Mouse (Mus musculus) midbrain, embryonic 12.5 days (tissue): Measurements from ENCODE around the gene Mgat5. TPM values are rescaled to one million over a fixed set of nuclear protein-coding genes. Genes with fewer than 3 reads are reported as not detected.

Experiments
- ATAC-seq: fragments of 200-750 bp; cut with Nextera tagmentation; 2 replicates; pipeline ENCODE4 v1.8.0; 2017; ENCODE audit warnings: low read depth, moderate TSS enrichment, moderate library complexity; ENCODE audit not compliant: low FRiP score
- H3K27ac ChIP-seq: fragments of 300-500 bp; sonication (generic); replicated peaks from 2 replicates; pipeline ENCODE4 v1.5.1; 2016; ENCODE audit warnings: mild to moderate bottlenecking
- H3K27me3 ChIP-seq: fragments of 300-500 bp; sonication (generic); 2 replicates; pipeline ENCODE4 v1.6.1; 2016; ENCODE audit warnings: mild to moderate bottlenecking
- H3K36me3 ChIP-seq: fragments of 300-500 bp; sonication (generic); 2 replicates; pipeline ENCODE4 v1.6.1; 2016
- H3K4me1 ChIP-seq: fragments of 300-500 bp; sonication (generic); 2 replicates; pipeline ENCODE4 v1.6.1; 2016
- H3K4me2 ChIP-seq: fragments of 300-500 bp; sonication (generic); replicated peaks from 2 replicates; pipeline ENCODE4 v1.6.1; 2016; ENCODE audit warnings: mild to moderate bottlenecking, moderate library complexity
- H3K4me3 ChIP-seq: fragments of 300-500 bp; sonication (generic); 2 replicates; pipeline ENCODE4 v1.5.1; 2016; ENCODE audit warnings: mild to moderate bottlenecking
- H3K9ac ChIP-seq: fragments of 300-500 bp; sonication (generic); replicated peaks from 2 replicates; pipeline ENCODE4 v1.6.1; 2016; ENCODE audit warnings: mild to moderate bottlenecking, moderate library complexity
- H3K9me3 ChIP-seq: fragments of 300-500 bp; sonication (generic); 2 replicates; pipeline ENCODE4 v1.6.1; 2016; ENCODE audit warnings: mild to moderate bottlenecking
- WGBS: fragments of 180-500 bp; shearing (Covaris S2); methylation state at CpG from one replicate; pipeline ENCODE4 v1.1.7; 2016; 5-methylcytosine and 5-hydroxymethylcytosine counted together
- polyA plus RNA-seq: library from polyadenylated mRNA; unstranded; fragments of >200 nt; fragmentation: Nextera tagmentation; extraction: Ambion mirVana; gene quantifications from 2 replicates; pipeline ENCODE4 v1.2.1, GENCODE M21; 2016

Gene Mgat5
- polyA plus RNA-seq, 1 experiment from 2014 or later = 9.2 TPM

GRCm38 (mm10) chr1:127434829-127435228 is 230.0 kb downstream of the Mgat5 start:
- WGBS = 92% methylated on average over 4 of the region's 4 CpGs
- Histone ChIP-seq H3K27me3 (no peaks in the 10 kb centered on the region), H3K4me2 (no peak overlapping the region), H3K27ac (no peak overlapping the region), H3K9me3 (no peaks in the 10 kb centered on the region), H3K9ac (no peak overlapping the region), H3K4me3 (no peak overlapping the region), H3K4me1 (peaks cover 8% of the 10 kb centered on the region; the same call in 1 of the 2 replicates), H3K36me3 (no peaks in the 10 kb centered on the region)
- no peak for ATAC-seq

- Histone ChIP-seq H3K4me1 (peaks cover 17% of the 10 kb centered on the region), H3K36me3 (no peaks in the 10 kb centered on the region), H3K27ac (no peak overlapping the region), H3K4me2 (no peak overlapping the region), H3K27me3 (no peaks in the 10 kb centered on the region), H3K9me3 (no peaks in the 10 kb centered on the region), H3K9ac (no peak overlapping the region), H3K4me3 (no peak overlapping the region)
- no peak for ATAC-seq
- WGBS = 88% methylated on average over 6 of the region's 6 CpGs
Measured at GRCm38 (mm10) chr1:127437091-127437490, 232.3 kb downstream of the Mgat5 start.

GRCm38 (mm10) chr1:127439452-127439891 is 234.7 kb downstream of the Mgat5 start:
- no peak for ATAC-seq
- Histone ChIP-seq H3K4me2 (no peak overlapping the region), H3K4me1 (peaks cover 41% of the 10 kb centered on the region), H3K4me3 (no peak overlapping the region), H3K9me3 (no peaks in the 10 kb centered on the region), H3K27me3 (no peaks in the 10 kb centered on the region), H3K9ac (no peak overlapping the region), H3K27ac (no peak overlapping the region), H3K36me3 (no peaks in the 10 kb centered on the region)
- 82% methylated on average over 9 of the region's 9 CpGs for WGBS

- no peak overlapping the region for H3K27ac ChIP-seq
- H3K9me3 ChIP-seq = no peaks in the 10 kb centered on the region
- H3K4me1 ChIP-seq = peaks cover 48% of the 10 kb centered on the region
- H3K4me2 ChIP-seq = no peak overlapping the region
- ATAC-seq = no peak
- no peaks in the 10 kb centered on the region for H3K27me3 ChIP-seq
- 69% methylated on average over 1 of the region's 1 CpGs for WGBS
- H3K4me3 ChIP-seq = no peak overlapping the region
- H3K9ac ChIP-seq = no peak overlapping the region
- H3K36me3 ChIP-seq = no peaks in the 10 kb centered on the region
Measured at GRCm38 (mm10) chr1:127441007-127441406, 236.2 kb downstream of the Mgat5 start.

GRCm38 (mm10) chr1:127441736-127442135 is 236.9 kb downstream of the Mgat5 start:
- Histone ChIP-seq H3K4me3 (no peak overlapping the region), H3K9me3 (no peaks in the 10 kb centered on the region), H3K4me2 (no peak overlapping the region), H3K9ac (no peak overlapping the region), H3K4me1 (peaks cover 48% of the 10 kb centered on the region), H3K36me3 (no peaks in the 10 kb centered on the region), H3K27ac (no peak overlapping the region), H3K27me3 (no peaks in the 10 kb centered on the region)
- 62% methylated on average over 3 of the region's 3 CpGs for WGBS
- ATAC-seq = no peak

- Histone ChIP-seq H3K9me3 (no peaks in the 10 kb centered on the region), H3K27ac (peak overlapping the region; percentile 2; the same call in 1 of the 2 replicates), H3K36me3 (peaks cover 6% of the 10 kb centered on the region; the same call in 1 of the 2 replicates), H3K4me2 (no peak overlapping the region), H3K4me3 (no peak overlapping the region), H3K27me3 (no peaks in the 10 kb centered on the region), H3K9ac (no peak overlapping the region), H3K4me1 (peaks cover 48% of the 10 kb centered on the region)
- ATAC-seq = peak; percentile 53; the same call in 1 of the 2 replicates
- 19% methylated on average over 14 of the region's 14 CpGs for WGBS
Measured at GRCm38 (mm10) chr1:127442880-127443877, 238.4 kb downstream of the Mgat5 start.

- Histone ChIP-seq H3K4me2 (no peak overlapping the region), H3K9ac (no peak overlapping the region), H3K36me3 (peaks cover 15% of the 10 kb centered on the region), H3K4me3 (no peak overlapping the region), H3K9me3 (peaks cover 5% of the 10 kb centered on the region; the same call in 1 of the 2 replicates), H3K27me3 (no peaks in the 10 kb centered on the region), H3K27ac (no peak overlapping the region), H3K4me1 (peaks cover 40% of the 10 kb centered on the region)
- 48% methylated on average over 5 of the region's 5 CpGs for WGBS
- no peak for ATAC-seq
Measured at GRCm38 (mm10) chr1:127444836-127445485, 240.1 kb downstream of the Mgat5 start.

GRCm38 (mm10) chr1:127453397-127453796 is 248.6 kb downstream of the Mgat5 start:
- H3K9me3 ChIP-seq = peaks cover 4% of the 10 kb centered on the region; the same call in 1 of the 2 replicates
- peaks cover 19% of the 10 kb centered on the region for H3K36me3 ChIP-seq
- H3K27me3 ChIP-seq = no peaks in the 10 kb centered on the region
- ATAC-seq = no peak
- no peak overlapping the region for H3K4me2 ChIP-seq
- no peak overlapping the region for H3K27ac ChIP-seq
- WGBS = 91% methylated on average over 6 of the region's 6 CpGs
- peaks cover 12% of the 10 kb centered on the region; the same call in 1 of the 2 replicates for H3K4me1 ChIP-seq
- no peak overlapping the region for H3K9ac ChIP-seq
- no peak overlapping the region for H3K4me3 ChIP-seq

- Histone ChIP-seq H3K27ac (no peak overlapping the region), H3K9ac (0 out of 2 replicates have a peak overlapping the region, but pooled peaks have one; percentile 17), H3K36me3 (peaks cover 9% of the 10 kb centered on the region), H3K9me3 (no peaks in the 10 kb centered on the region), H3K4me3 (no peak overlapping the region), H3K4me2 (no peak overlapping the region), H3K4me1 (peaks cover 17% of the 10 kb centered on the region; the same call in 1 of the 2 replicates), H3K27me3 (no peaks in the 10 kb centered on the region)
- WGBS = 13% methylated on average over 6 of the region's 6 CpGs
- ATAC-seq = peak; percentile 76
Measured at GRCm38 (mm10) chr1:127459015-127459451, 254.2 kb downstream of the Mgat5 start.

GRCm38 (mm10) chr1:127459576-127459975 is 254.8 kb downstream of the Mgat5 start:
- no peak for ATAC-seq
- Histone ChIP-seq H3K36me3 (peaks cover 9% of the 10 kb centered on the region), H3K9me3 (no peaks in the 10 kb centered on the region), H3K27me3 (no peaks in the 10 kb centered on the region), H3K27ac (no peak overlapping the region), H3K4me2 (no peak overlapping the region), H3K4me3 (no peak overlapping the region), H3K4me1 (peaks cover 17% of the 10 kb centered on the region; the same call in 1 of the 2 replicates), H3K9ac (no peak overlapping the region)
- 72% methylated on average over 7 of the region's 7 CpGs for WGBS

- H3K9ac ChIP-seq = no peak overlapping the region
- H3K27ac ChIP-seq = no peak overlapping the region
- no peaks in the 10 kb centered on the region for H3K27me3 ChIP-seq
- 85% methylated on average over 9 of the region's 9 CpGs for WGBS
- peaks cover 14% of the 10 kb centered on the region; the same call in 1 of the 2 replicates for H3K4me1 ChIP-seq
- H3K36me3 ChIP-seq = peaks cover 9% of the 10 kb centered on the region
- H3K4me3 ChIP-seq = no peak overlapping the region
- H3K9me3 ChIP-seq = no peaks in the 10 kb centered on the region
- ATAC-seq = no peak
- H3K4me2 ChIP-seq = no peak overlapping the region
Measured at GRCm38 (mm10) chr1:127461017-127461416, 256.2 kb downstream of the Mgat5 start.

GRCm38 (mm10) chr1:127464041-127464440 is 259.2 kb downstream of the Mgat5 start:
- ATAC-seq = no peak
- no peaks in the 10 kb centered on the region for H3K9me3 ChIP-seq
- H3K27me3 ChIP-seq = no peaks in the 10 kb centered on the region
- 84% methylated on average over 6 of the region's 6 CpGs for WGBS
- no peak overlapping the region for H3K4me3 ChIP-seq
- H3K9ac ChIP-seq = no peak overlapping the region
- H3K4me1 ChIP-seq = no peaks in the 10 kb centered on the region
- H3K4me2 ChIP-seq = no peak overlapping the region
- no peak overlapping the region for H3K27ac ChIP-seq
- H3K36me3 ChIP-seq = peaks cover 9% of the 10 kb centered on the region
